Mouse (Mus musculus) heart, embryonic 11.5 days (tissue): ENCODE data around the gene Myl6. TPM values are rescaled to one million over a fixed set of nuclear protein-coding genes. Genes with fewer than 3 reads are reported as not detected.
"Not testable (repeated sequence)": the region's sequence is repeated elsewhere in the genome, so short reads cannot be mapped to it uniquely, and the experiment has no call there.

Source experiments
- ATAC-seq: fragments of 200-750 bp; cut with Nextera tagmentation; replicated peaks from 2 replicates; pipeline ENCODE4 v1.8.0; 2017; ENCODE audit warnings: moderate library complexity; ENCODE audit not compliant: insufficient number of reproducible peaks, low FRiP score, low TSS enrichment
- H3K27ac ChIP-seq: fragments of 300-500 bp; sonication (generic); 2 replicates; pipeline ENCODE4 v1.5.1; 2014; ENCODE audit warnings: mild to moderate bottlenecking, low read depth, low read length
- H3K27me3 ChIP-seq: fragments of 300-500 bp; sonication (generic); 2 replicates; pipeline ENCODE4 v1.6.1; 2014; ENCODE audit warnings: mild to moderate bottlenecking, low read length, mixed read lengths; ENCODE audit not compliant: control insufficient read depth, insufficient read depth
- H3K36me3 ChIP-seq: fragments of 300-500 bp; sonication (generic); 2 replicates; pipeline ENCODE4 v1.6.1; 2014; ENCODE audit warnings: mild to moderate bottlenecking, low read length, moderate library complexity, mixed read lengths; ENCODE audit not compliant: control insufficient read depth, insufficient read depth
- H3K4me1 ChIP-seq: fragments of 300-500 bp; sonication (generic); 2 replicates; pipeline ENCODE4 v1.6.1; 2014; ENCODE audit warnings: low read length; ENCODE audit not compliant: control insufficient read depth, insufficient read depth
- H3K4me2 ChIP-seq: fragments of 300-500 bp; sonication (generic); 2 replicates; pipeline ENCODE4 v1.6.1; 2014; ENCODE audit warnings: mild to moderate bottlenecking, moderate library complexity
- H3K4me3 ChIP-seq: fragments of 300-500 bp; sonication (generic); 2 replicates; pipeline ENCODE4 v1.5.1; 2014; ENCODE audit warnings: low read depth, low read length
- H3K9ac ChIP-seq: fragments of 300-500 bp; sonication (generic); 2 replicates; pipeline ENCODE4 v1.6.1; 2014; ENCODE audit warnings: mild to moderate bottlenecking, low read depth, low read length, moderate library complexity
- H3K9me3 ChIP-seq: fragments of 300-500 bp; sonication (generic); replicated peaks from 2 replicates; pipeline ENCODE4 v1.6.1; 2016; ENCODE audit warnings: low read length; ENCODE audit not compliant: control insufficient read depth
- WGBS: fragments of 180-500 bp; shearing (Covaris S2); extraction: QIAGEN DNeasy Blood & Tissue Kit; methylation state at CpG from one replicate; pipeline ENCODE4 v1.1.7; 2014; ENCODE audit not compliant: insufficient replicate concordance; 5-methylcytosine and 5-hydroxymethylcytosine counted together
- polyA plus RNA-seq: library from polyadenylated mRNA; unstranded; fragments of >200 nt; fragmentation: Nextera tagmentation; extraction: Ambion mirVana; gene quantifications from 2 replicates; pipeline ENCODE4 v1.2.1, GENCODE M21; 2014

Gene Myl6
- polyA plus RNA-seq, 1 experiment from 2014 or later, result 1,242 TPM

DNA sequence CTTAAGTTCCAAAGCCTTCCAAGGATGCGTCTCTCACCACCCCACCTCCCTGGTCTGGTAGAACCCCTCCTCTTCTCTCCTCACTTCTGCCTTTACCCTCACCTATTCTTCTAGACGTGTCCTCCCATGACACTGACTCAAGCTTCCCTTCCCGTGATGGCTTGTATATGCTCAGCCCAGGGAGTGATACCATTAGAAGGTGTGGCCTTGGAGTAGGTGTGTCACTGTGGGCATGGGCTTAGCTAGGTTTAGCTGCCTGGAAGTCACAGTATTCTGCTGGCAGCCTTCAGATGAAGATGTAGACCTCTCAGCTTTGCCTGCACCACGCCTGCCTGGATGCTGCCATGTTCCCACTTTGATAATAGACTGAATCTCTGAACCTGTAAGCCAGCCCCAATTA lies 21.1 kb upstream of the Myl6 start:
- 0 out of 2 replicates have a peak, but pooled peaks cover 2% of the 10 kb centered on the region for H3K4me1 ChIP-seq
- no peak for ATAC-seq
- WGBS, result 82% methylated on average over 4 of the region's 4 CpGs
- H3K9ac ChIP-seq, result no peak overlapping the region
- H3K4me3 ChIP-seq, result no peak overlapping the region
- peaks cover under 1% of the 10 kb centered on the region for H3K36me3 ChIP-seq
- peaks cover 18% of the 10 kb centered on the region for H3K27me3 ChIP-seq
- no peak overlapping the region for H3K4me2 ChIP-seq
- no peaks in the 10 kb centered on the region for H3K9me3 ChIP-seq
- H3K27ac ChIP-seq, result no peak overlapping the region

DNA sequence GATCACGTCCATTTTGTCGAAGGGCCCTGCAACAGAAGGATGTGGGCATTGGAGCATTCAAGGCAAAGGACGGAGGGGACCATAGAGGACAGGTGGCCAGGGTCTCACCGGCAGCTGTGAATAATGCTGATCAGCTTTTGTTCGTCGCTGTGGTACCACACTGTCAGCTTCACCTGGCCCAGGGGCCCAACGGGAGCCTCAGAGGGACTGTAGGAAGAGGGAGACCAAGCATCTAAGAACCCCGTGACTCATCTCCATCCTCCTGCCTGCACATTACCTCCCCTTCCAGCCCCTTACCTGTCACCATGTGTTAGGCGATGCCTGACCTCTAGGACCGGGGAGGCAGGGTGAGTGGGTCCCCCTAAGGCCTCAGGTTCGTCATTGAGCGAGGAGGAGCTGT lies 17.8 kb upstream of the Myl6 start:
- Histone ChIP-seq H3K9me3 (no peaks in the 10 kb centered on the region), H3K9ac (no peak overlapping the region), H3K27me3 (peaks cover 6% of the 10 kb centered on the region; the same call in 1 of the 2 replicates), H3K4me2 (no peak overlapping the region), H3K4me3 (no peak overlapping the region), H3K27ac (no peak overlapping the region), H3K4me1 (0 out of 2 replicates have a peak, but pooled peaks cover 2% of the 10 kb centered on the region), H3K36me3 (no peaks in the 10 kb centered on the region; the same call in 1 of the 2 replicates)
- ATAC-seq, result no peak
- 79% methylated on average over 12 of the region's 12 CpGs for WGBS

DNA sequence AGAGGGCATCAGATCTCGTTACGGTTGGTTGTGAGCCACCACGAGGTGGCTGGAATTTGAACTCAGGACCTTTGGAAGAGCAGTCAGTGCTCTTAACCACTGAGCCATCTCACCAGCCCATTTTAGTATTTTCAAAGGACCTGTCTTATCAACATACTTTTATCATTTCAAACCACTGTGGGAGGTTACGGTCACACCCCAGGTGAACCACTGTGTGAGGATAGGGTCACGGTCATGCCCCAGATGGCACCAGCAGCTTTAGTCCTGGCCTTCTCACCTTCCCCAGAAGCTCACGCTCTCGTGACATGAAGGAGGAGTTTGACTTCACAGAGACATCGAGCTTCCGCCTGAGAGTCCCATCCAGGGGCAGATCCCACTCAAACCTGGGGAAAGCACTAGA lies 17.2 kb upstream of the Myl6 start:
- no peak overlapping the region for H3K4me2 ChIP-seq
- H3K36me3 ChIP-seq, result no peaks in the 10 kb centered on the region; the same call in 1 of the 2 replicates
- no peak overlapping the region for H3K9ac ChIP-seq
- no peak overlapping the region for H3K27ac ChIP-seq
- no peaks in the 10 kb centered on the region for H3K4me1 ChIP-seq
- peaks cover under 1% of the 10 kb centered on the region; the same call in 1 of the 2 replicates for H3K27me3 ChIP-seq
- no peaks in the 10 kb centered on the region for H3K9me3 ChIP-seq
- H3K4me3 ChIP-seq, result no peak overlapping the region
- ATAC-seq, result no peak
- WGBS, result 84% methylated on average over 9 of the region's 9 CpGs

DNA sequence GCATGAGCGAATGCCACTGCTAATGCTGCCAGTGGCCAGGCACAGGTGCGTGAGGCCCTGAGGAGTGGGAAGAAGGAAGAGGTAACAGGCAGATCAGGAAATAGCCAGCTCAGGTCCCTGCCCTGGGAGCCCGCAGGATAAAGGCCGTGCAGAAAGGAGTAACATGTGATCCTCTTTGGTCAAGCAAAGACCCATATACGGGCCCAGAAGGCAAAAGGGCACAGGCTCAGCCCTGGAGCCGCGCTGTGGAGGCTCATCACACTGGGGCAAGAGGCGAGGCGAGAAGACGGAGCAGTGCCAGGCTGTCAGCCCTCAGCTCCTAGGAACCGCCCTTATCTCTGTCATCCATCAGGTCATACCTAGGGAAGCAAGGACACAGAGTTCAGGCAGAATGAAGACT lies 16.4 kb upstream of the Myl6 start:
- WGBS, result 79% methylated on average over 11 of the region's 11 CpGs
- no peaks in the 10 kb centered on the region; the same call in 1 of the 2 replicates for H3K36me3 ChIP-seq
- no peaks in the 10 kb centered on the region for H3K9me3 ChIP-seq
- H3K4me3 ChIP-seq, result no peak overlapping the region
- no peaks in the 10 kb centered on the region for H3K4me1 ChIP-seq
- no peak for ATAC-seq
- no peak overlapping the region for H3K4me2 ChIP-seq
- H3K9ac ChIP-seq, result no peak overlapping the region
- no peak overlapping the region for H3K27ac ChIP-seq
- no peaks in the 10 kb centered on the region for H3K27me3 ChIP-seq

DNA sequence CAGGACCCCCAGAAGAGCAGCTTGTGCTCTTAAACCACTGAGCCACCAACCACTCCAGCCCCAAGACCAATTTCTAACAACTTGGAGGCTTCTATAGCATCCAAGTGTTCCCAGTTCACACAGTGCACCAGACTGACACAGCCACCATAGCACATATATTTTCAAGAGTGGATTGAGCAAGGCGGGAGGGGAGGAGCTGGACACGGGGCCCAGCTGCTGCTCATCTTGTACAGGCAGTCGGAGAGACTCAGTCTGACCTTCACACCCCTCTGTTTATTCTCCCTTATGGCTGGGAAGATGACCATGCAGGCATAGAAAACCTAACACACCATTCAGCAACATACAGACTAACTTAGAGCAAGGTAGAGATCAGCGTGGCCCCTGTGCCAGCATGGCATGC lies 15.9 kb upstream of the Myl6 start:
- Histone ChIP-seq H3K36me3 (no peaks in the 10 kb centered on the region; the same call in 1 of the 2 replicates), H3K4me1 (no peaks in the 10 kb centered on the region), H3K9ac (no peak overlapping the region), H3K9me3 (no peaks in the 10 kb centered on the region), H3K4me2 (no peak overlapping the region), H3K4me3 (no peak overlapping the region), H3K27ac (no peak overlapping the region), H3K27me3 (no peaks in the 10 kb centered on the region)
- no peak for ATAC-seq
- WGBS, result 71% methylated on average over 4 of the region's 4 CpGs

DNA sequence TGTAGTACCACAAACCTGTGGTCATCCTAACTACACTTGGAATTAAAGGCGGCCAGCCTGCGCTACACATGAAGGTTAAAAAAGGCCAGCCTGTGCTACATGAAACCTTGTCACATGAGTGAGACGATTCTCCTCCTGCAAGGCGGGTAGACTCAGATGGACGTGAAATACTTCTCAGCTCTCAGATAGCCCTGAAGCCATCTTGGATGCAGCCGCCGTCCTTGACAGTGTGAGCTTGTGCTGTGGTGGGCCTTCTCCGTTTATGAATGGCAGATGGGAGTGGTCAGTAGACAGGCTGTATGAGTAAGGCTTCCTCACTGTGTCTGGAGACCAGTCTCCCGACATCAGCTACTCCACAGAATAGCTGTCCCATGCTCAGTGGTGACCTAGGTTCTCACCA lies 15.3 kb upstream of the Myl6 start:
- H3K9me3 ChIP-seq, result no peaks in the 10 kb centered on the region
- no peak overlapping the region for H3K4me3 ChIP-seq
- H3K4me1 ChIP-seq, result no peaks in the 10 kb centered on the region
- WGBS, result 86% methylated on average over 9 of the region's 9 CpGs
- no peak overlapping the region for H3K9ac ChIP-seq
- H3K27ac ChIP-seq, result no peak overlapping the region
- no peak for ATAC-seq
- no peaks in the 10 kb centered on the region; the same call in 1 of the 2 replicates for H3K36me3 ChIP-seq
- no peak overlapping the region for H3K4me2 ChIP-seq
- no peaks in the 10 kb centered on the region for H3K27me3 ChIP-seq

DNA sequence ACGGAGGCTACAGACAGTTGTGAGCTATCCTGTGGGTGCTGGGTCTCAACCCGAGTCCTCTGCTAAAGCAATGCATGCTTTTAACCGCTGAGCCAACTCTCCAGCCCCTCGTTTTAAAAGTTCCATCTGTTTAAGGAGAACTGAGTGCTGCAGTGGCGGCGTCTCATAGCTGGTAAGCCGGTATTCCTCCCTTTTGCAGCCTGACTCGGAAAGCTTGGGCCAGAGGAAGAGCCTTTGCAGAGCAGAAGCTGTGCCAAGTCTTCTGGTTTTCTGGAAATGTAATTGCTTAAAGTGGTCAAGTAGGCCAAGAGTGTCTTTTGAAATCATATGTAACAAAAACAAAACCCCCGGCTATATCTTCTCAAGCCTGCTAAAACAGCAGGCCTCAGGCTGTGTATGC lies 14.3 kb upstream of the Myl6 start:
- Histone ChIP-seq H3K4me2 (no peak overlapping the region), H3K4me1 (peaks cover 3% of the 10 kb centered on the region), H3K4me3 (no peak overlapping the region), H3K27ac (no peak overlapping the region), H3K9me3 (no peaks in the 10 kb centered on the region), H3K36me3 (no peaks in the 10 kb centered on the region; the same call in 1 of the 2 replicates), H3K27me3 (no peaks in the 10 kb centered on the region), H3K9ac (no peak overlapping the region)
- no peak for ATAC-seq
- WGBS, result 79% methylated on average over 9 of the region's 9 CpGs

DNA sequence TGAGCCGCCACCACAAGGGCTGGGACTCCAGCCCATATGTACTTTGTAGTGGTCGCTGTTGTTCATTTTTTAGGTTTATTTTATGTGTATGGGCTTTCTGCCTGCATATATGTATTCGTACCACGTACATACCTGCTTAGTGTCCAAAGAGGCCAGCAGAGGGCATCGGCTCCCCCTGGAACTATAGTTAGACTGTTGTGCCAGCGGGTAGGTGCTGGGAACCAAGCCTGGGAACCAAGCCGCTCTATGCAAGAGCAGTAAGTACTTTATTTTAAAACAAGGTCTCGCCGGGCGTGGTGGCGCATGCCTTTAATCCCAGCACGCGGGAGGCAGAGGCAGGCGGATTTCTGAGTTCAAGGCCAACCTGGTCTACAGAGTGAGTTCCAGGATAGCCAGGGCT lies 12.0 kb upstream of the Myl6 start:
- H3K4me1 ChIP-seq, result peaks cover 3% of the 10 kb centered on the region
- no peaks in the 10 kb centered on the region for H3K27me3 ChIP-seq
- 91% methylated on average over 14 of the region's 14 CpGs for WGBS
- no peak overlapping the region for H3K9ac ChIP-seq
- no peak overlapping the region for H3K4me2 ChIP-seq
- H3K27ac ChIP-seq, result no peak overlapping the region
- no peak for ATAC-seq
- H3K9me3 ChIP-seq, result no peaks in the 10 kb centered on the region
- H3K4me3 ChIP-seq, result no peak overlapping the region
- H3K36me3 ChIP-seq, result no peaks in the 10 kb centered on the region; the same call in 1 of the 2 replicates

DNA sequence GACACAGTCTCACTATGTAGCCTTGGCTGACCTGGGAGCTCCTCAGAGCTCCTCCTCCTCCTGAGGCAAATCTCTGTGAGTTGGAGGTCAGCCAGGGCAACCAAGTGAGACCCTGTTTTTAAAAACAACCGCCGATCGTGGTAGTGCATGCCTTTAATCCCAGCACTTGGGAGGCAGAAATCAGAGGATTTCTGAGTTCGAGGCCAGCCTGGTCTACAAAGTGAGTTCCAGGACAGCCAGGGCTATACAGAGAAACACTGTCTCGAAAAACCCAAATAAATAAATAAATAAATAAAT lies 11.4 kb upstream of the Myl6 start:
- H3K9ac ChIP-seq, H3K4me1 ChIP-seq, H3K36me3 ChIP-seq, H3K27ac ChIP-seq, H3K9me3 ChIP-seq, H3K27me3 ChIP-seq, ATAC-seq, H3K4me3 ChIP-seq, H3K4me2 ChIP-seq: not testable (repeated sequence)
- 84% methylated on average over 5 of the region's 5 CpGs for WGBS
